Mouse (Mus musculus) ES-Bruce4 (cell line): ENCODE data around the gene Trcg1. TPM values are rescaled to one million over a fixed set of nuclear protein-coding genes. Genes with fewer than 3 reads are reported as not detected.

Source experiments
- H3K27ac ChIP-seq: 2 replicates; pipeline ENCODE4 v1.5.1; 2012; ENCODE audit warnings: low read length, inconsistent platforms; ENCODE audit not compliant: insufficient read depth
- H3K27me3 ChIP-seq: 2 replicates; pipeline ENCODE4 v1.6.1; 2012; ENCODE audit warnings: mild to moderate bottlenecking, low read length, inconsistent platforms; ENCODE audit not compliant: control insufficient read depth, poor library complexity, insufficient read depth, severe bottlenecking
- H3K36me3 ChIP-seq: 2 replicates; pipeline ENCODE4 v1.6.1; 2012; ENCODE audit warnings: inconsistent platforms, mild to moderate bottlenecking, low read length, moderate library complexity; ENCODE audit not compliant: control insufficient read depth, poor library complexity, insufficient read depth, severe bottlenecking
- H3K4me1 ChIP-seq: one replicate; pipeline ENCODE4 v1.8.1; 2011; ENCODE audit warnings: low read length; ENCODE audit not compliant: control insufficient read depth, insufficient read depth
- H3K4me3 ChIP-seq: 2 replicates; pipeline ENCODE4 v1.5.1; 2011; ENCODE audit warnings: low read depth, mild to moderate bottlenecking, low read length
- H3K9ac ChIP-seq: 2 replicates; pipeline ENCODE4 v1.6.1; 2012; ENCODE audit warnings: low read depth, mild to moderate bottlenecking, inconsistent platforms; ENCODE audit not compliant: poor library complexity, severe bottlenecking
- H3K9me3 ChIP-seq: replicated peaks from 2 replicates; pipeline ENCODE4 v1.6.1; 2012; ENCODE audit warnings: mild to moderate bottlenecking, low read length, inconsistent platforms; ENCODE audit not compliant: control insufficient read depth, poor library complexity, insufficient read depth, severe bottlenecking
- CTCF ChIP-seq: IDR thresholded peaks from one replicate; pipeline ENCODE4 v1.8.1; 2011; ENCODE audit warnings: low read depth, low read length
- EP300 ChIP-seq: IDR thresholded peaks from 2 replicates; pipeline ENCODE4 v1.6.1; 2011; ENCODE audit warnings: low read depth, low read length; ENCODE audit not compliant: insufficient read depth
- POLR2A ChIP-seq: IDR thresholded peaks from one replicate; pipeline ENCODE4 v1.8.1; 2011; ENCODE audit warnings: low read length; ENCODE audit not compliant: insufficient read depth
- polyA plus RNA-seq: library from polyadenylated mRNA; stranded (reverse); fragments of >200 nt; gene quantifications from 2 replicates; pipeline ENCODE4 v1.2.4, GENCODE M21; 2011; ENCODE audit warnings: low read depth; ENCODE audit not compliant: missing spikeins, insufficient read depth, insufficient read length

Gene Trcg1
- polyA plus RNA-seq, 1 experiment, result not detected

GRCm38 (mm10) chr9:57272902-57273804 lies 36.8 kb downstream of the Trcg1 start:
- H3K4me1 ChIP-seq, result peaks cover 15% of the 10 kb centered on the region
- no peaks in the 10 kb centered on the region for H3K36me3 ChIP-seq
- peak overlapping the region; percentile 41; the same call in 1 of the 2 replicates for H3K27ac ChIP-seq
- TF ChIP-seq EP300, result 0 out of 2 replicates have a peak, but pooled peaks have one; percentile 18
- TF ChIP-seq POLR2A, result no peak
- no peak overlapping the region for H3K4me3 ChIP-seq
- H3K9me3 ChIP-seq, result no peaks in the 10 kb centered on the region
- H3K9ac ChIP-seq, result no peak overlapping the region
- H3K27me3 ChIP-seq, result no peaks in the 10 kb centered on the region

DNA sequence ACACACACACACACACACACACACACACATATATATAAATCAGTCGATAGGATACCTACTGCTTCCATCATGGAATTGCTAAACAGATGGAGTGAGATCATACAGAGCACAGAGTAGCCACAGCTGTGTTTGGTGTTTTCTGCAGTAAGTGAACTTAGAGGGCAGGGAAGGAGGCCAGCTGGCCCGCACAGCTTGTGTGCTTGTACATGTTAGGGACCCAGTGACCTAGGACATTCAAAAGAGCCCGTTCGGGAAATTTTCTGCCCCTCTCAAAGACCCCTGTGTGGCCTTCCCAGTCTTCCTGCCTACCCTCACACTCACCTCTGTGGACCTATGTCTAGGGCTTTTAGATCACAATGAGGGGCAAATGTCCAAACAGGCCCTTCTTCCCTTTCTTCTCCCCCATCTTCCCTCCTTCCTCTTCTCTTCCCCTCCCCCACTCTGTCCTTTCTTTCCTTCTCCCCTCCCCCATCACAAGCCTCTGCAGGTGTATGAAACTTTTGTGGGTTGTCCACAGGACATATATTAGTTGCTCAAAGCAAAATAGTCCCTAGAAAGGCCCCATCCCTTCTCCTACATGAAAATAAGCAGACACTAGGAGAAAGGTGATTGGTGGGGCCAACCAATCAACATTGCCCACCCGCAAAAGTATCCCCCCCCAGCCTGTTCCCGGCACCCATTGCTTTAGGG lies 37.6 kb downstream of the Trcg1 start:
- no peak for TF ChIP-seq EP300
- no peak for TF ChIP-seq POLR2A
- no peak for TF ChIP-seq CTCF
- H3K9ac ChIP-seq, result no peak overlapping the region
- no peaks in the 10 kb centered on the region for H3K36me3 ChIP-seq
- no peaks in the 10 kb centered on the region for H3K27me3 ChIP-seq
- H3K27ac ChIP-seq, result peak overlapping the region; percentile 26; the same call in 1 of the 2 replicates
- H3K4me1 ChIP-seq, result peaks cover 19% of the 10 kb centered on the region
- no peak overlapping the region for H3K4me3 ChIP-seq
- H3K9me3 ChIP-seq, result no peaks in the 10 kb centered on the region

DNA sequence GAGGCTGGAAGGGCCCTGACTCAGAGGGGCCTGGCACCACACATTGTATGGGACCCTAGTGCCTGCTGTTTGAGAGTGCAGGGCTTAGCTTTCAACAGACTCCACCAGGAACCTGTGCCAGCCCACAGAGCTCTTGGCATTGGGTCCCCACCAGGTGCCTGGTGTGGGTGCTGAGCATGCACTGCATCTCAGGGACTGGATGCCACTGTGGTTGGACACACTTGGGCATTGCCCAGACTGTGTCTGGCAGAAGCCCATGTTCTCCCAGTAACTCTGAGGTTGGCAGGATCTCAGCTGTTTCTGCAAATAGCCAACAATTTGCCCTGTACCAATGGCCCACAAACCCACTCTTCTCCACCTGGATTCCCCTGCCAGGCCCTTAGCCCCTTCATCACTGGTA lies 40.0 kb downstream of the Trcg1 start:
- no peak overlapping the region for H3K27ac ChIP-seq
- TF ChIP-seq CTCF, result no peak
- no peak for TF ChIP-seq EP300
- no peak for TF ChIP-seq POLR2A
- no peak overlapping the region for H3K9ac ChIP-seq
- peaks cover 19% of the 10 kb centered on the region for H3K4me1 ChIP-seq
- H3K9me3 ChIP-seq, result no peaks in the 10 kb centered on the region
- H3K4me3 ChIP-seq, result no peak overlapping the region
- no peaks in the 10 kb centered on the region for H3K36me3 ChIP-seq
- H3K27me3 ChIP-seq, result no peaks in the 10 kb centered on the region

- no peaks in the 10 kb centered on the region for H3K9me3 ChIP-seq
- peak; percentile 56; the same call in 1 of the 2 replicates for TF ChIP-seq EP300
- no peak for TF ChIP-seq CTCF
- peaks cover 7% of the 10 kb centered on the region for H3K4me1 ChIP-seq
- no peaks in the 10 kb centered on the region for H3K36me3 ChIP-seq
- H3K4me3 ChIP-seq, result no peak overlapping the region
- H3K27ac ChIP-seq, result no peak overlapping the region
- no peaks in the 10 kb centered on the region for H3K27me3 ChIP-seq
- H3K9ac ChIP-seq, result no peak overlapping the region
Observed at GRCm38 (mm10) chr9:57278268-57278667, 41.9 kb downstream of the Trcg1 start.

GRCm38 (mm10) chr9:57279441-57279840 lies 43.1 kb downstream of the Trcg1 start:
- H3K4me1 ChIP-seq, result peaks cover 4% of the 10 kb centered on the region
- no peaks in the 10 kb centered on the region for H3K27me3 ChIP-seq
- H3K4me3 ChIP-seq, result no peak overlapping the region
- no peak overlapping the region for H3K27ac ChIP-seq
- TF ChIP-seq EP300 (no peak), POLR2A (no peak), CTCF (no peak)
- H3K9me3 ChIP-seq, result no peaks in the 10 kb centered on the region
- H3K9ac ChIP-seq, result no peak overlapping the region
- H3K36me3 ChIP-seq, result no peaks in the 10 kb centered on the region

- Histone ChIP-seq H3K36me3 (no peaks in the 10 kb centered on the region), H3K9me3 (no peaks in the 10 kb centered on the region), H3K27me3 (no peaks in the 10 kb centered on the region), H3K4me3 (0 out of 2 replicates have a peak overlapping the region, but pooled peaks have one; percentile 4), H3K27ac (no peak overlapping the region), H3K9ac (no peak overlapping the region), H3K4me1 (peaks cover 4% of the 10 kb centered on the region)
- TF ChIP-seq EP300 (0 out of 2 replicates have a peak, but pooled peaks have one; percentile 23), CTCF (no peak)
Observed at GRCm38 (mm10) chr9:57281549-57281948, 45.2 kb downstream of the Trcg1 start.
